Mouse (Mus musculus) embryo, embryonic 11 days (tissue): Measurements from ENCODE around the gene Clint1.

Source experiments
- DNase-seq: peaks from one replicate; pipeline ENCODE4 v3.0.0-alpha.2; 2015

The Clint1 gene

GRCm38 (mm10) chr11:45886596-45886995, 34.7 kb downstream of the Clint1 start:
- DNase-seq = no peak

- no peak for DNase-seq
Measured at GRCm38 (mm10) chr11:45888471-45889030, 36.7 kb downstream of the Clint1 start.

- no peak for DNase-seq
Measured at GRCm38 (mm10) chr11:45889981-45890380, 38.1 kb downstream of the Clint1 start.

DNA sequence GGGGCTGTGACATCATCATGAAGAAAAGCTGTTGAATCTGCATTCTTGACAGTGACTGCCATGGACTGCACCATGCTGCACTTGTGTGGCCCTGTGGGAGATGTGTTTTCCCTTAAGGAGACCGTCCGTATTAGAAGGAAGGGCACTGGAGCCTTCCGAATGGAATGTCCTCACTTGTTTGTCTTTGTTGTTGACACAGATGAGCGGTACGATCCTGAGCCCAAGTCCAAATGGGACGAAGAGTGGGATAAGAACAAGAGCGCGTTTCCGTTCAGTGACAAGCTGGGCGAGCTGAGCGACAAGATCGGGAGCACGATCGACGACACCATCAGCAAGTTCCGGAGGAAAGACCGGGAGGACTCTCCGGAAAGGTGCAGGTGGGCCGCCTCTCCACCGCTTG, 38.6 kb downstream of the Clint1 start:
- no peak for DNase-seq

DNA sequence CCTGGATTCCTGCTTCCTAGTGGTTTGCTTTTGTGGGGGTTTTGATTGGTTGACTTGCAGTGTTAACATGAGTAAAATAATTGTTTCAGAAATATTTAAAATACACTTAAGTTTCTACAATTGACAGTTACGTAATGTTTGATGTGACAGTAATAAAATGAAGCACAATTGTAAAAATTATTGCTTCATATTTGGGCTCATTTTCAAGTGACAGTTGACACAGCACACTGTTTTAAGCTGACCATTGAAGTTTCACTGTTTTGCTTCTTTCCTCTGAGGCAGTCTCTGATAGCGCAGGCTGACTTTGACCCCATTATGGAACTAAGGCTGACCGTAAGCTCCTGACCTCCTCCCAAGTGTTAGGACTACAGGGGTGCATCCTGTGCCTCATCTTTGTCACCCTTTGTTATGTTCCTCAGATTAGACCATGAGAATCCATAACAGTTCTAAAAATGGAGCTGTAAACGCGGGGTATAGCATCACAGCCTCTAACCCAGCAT, 41.1 kb downstream of the Clint1 start:
- DNase-seq = no peak

- DNase-seq = no peak
Measured at GRCm38 (mm10) chr11:45897392-45897791, 45.5 kb downstream of the Clint1 start.

GRCm38 (mm10) chr11:45900233-45901015, 48.6 kb downstream of the Clint1 start:
- DNase-seq = peak; percentile 26

DNA sequence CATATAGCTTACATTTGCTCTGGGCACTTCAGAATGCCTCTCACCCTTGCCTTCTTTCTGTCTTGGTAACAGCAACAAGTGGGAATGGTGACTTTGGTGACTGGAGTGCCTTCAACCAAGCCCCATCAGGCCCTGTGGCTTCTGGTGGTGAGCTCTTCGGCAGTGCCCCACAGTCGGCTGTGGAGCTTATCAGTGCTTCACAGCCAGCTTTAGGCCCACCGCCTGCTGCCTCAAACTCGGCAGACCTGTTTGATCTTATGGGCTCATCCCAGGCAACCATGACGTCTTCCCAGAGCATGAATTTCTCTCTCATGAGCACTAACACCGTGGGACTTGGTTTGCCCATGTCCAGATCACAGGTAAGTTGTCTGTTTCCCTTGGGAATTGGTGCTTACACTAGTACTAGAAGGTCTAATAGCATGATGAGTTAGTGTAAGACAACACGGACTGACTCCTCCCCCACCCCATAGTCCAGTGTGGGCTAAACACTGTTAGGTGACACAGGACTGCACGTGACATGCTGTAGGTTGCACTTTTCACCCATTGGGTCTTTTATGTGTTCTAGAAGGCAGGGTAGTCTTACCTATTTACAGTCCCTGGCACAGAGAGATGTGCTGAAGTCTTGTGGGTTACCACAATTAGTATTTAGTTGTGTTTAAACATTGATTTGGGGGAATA, 54.4 kb downstream of the Clint1 start:
- no peak for DNase-seq

DNA sequence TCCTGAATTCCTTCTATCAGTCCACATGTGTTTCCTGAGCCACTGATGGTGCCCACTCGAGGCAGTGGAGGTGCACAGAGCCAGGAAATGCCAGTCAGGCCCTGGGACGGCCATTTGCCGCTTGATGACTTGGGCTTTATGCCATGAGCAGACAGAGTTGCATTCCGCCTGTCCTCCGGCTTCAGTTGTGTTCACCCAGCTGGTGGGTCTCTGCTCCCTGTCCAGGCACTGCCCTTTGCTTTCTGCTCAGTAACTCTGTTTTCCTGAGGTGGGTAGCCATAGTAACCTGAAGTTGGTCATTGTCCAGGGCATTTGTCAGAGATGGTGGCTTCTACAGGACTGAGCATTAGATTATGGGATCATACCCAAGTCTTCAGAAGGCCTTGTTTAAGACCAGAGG, 55.5 kb downstream of the Clint1 start:
- no peak for DNase-seq

DNA sequence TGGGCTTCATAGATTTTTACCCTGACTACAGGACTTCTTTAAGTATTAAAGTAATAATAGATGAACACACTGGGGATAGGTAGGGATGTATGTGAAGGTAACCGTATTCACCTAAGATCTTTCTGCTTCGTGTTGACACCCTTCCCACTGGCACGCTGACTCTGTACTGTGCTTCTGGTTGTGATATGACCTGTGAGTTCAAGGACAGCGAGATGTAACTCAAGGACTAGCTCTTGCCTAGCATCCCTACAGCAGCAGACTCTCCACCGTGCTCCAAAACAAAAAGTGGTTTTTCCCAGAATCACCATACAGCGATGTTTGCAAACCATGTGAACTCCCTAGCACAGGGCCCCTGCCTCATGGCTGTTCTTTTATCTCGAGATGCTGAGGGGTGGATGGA, 56.2 kb downstream of the Clint1 start:
- DNase-seq = no peak

GRCm38 (mm10) chr11:45908894-45909293, 57.0 kb downstream of the Clint1 start:
- no peak for DNase-seq

DNA sequence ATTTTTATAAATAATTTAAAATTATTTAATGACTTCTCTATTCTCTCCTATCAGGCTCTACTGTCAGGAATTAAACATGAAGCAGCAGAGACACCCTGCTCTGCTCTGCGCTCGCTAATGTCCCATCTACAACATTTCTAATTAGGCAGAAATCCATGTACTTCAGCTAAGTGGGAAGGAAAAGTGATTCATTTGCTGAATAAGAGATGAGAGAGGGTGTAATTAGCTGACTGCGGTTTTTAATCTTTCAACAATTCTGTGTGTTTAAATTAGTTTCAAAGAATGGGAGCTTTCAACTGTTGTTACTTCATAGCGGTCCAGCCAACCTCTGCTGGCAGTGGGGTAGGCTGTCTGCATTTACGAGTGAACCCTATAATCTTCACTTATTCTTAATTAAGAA, 58.9 kb downstream of the Clint1 start:
- no peak for DNase-seq

DNA sequence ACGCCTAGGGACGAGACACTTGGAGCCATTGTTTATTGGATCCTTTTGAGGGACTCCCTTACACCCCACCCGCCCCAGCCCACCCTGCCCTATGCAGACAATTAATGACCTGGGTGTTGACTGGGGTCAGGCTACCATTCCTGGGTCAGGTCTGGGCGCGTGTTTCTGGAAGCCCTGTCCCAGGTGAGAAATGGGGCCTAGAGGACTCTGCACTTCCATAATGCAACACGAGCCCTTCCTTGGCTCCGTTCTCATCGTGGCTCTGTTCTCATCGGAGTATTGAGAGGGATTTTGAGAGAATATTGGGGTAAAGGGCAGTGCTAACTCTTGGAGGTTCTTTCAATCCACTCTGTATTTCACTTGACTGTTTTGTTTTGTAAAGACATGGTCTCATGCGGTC, 64.3 kb downstream of the Clint1 start:
- no peak for DNase-seq

- no peak for DNase-seq
Measured at GRCm38 (mm10) chr11:45918018-45918417, 66.2 kb downstream of the Clint1 start.

DNA sequence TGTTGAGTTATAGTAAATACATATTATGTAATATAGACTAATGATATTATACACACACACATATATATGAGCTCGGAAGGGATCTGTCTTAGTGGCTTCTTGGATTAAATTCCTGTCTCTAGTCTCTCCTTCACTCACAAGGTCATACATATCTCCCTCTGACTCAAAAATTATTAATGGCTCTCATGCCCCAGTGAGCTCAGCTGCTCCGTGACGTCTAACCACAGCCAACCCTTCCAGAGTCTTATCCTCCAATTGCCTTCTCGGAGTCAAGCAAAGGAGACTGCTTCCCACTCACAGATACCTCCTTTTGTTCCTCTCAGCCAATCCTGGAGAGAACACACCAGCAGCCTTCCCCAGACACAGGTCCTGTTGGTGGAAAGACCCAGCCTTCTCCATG, 67.0 kb downstream of the Clint1 start:
- DNase-seq = no peak

DNA sequence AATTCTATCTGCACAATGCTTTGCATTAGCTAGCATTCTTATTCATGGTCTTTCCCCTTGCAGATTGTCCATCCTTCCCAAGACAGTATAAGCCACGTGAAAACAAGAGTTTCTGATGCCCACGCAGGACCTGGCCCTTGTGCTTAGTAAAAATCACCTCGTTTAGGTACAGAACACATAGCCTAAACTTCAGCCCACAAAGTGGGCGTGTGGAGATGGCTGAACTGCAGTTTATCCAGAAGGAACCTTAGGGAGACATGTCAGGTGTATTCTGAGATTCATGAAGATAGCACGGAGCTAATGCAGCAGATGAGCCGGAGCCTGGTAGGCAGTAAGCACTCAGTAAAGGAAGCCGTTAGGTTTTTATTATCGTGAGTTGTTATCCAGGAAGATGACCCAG, 69.2 kb downstream of the Clint1 start:
- no peak for DNase-seq

DNA sequence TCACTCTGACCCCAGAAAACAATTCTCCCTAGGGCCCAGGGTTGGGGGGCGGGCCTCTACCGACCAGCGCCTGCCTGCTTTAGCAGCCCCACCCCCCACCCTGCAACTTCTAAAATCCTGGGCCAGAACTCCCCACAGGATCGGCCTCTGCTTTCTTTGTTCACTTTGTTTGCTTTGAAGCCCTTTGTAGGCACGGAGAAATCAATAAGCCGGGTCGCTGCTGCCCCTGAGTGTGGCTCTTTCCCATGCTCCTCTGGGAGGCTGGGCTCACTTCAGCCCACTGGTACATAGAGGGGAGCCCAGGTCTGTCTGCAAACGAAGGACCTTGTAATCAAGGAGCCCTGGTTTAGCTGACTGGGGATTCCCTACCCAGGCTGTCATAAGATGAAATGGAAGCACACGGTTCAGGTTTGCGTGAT, 69.6 kb downstream of the Clint1 start:
- DNase-seq = peak; percentile 60

- DNase-seq = peak; percentile 42
Measured at GRCm38 (mm10) chr11:45925436-45925835, 73.6 kb downstream of the Clint1 start.

DNA sequence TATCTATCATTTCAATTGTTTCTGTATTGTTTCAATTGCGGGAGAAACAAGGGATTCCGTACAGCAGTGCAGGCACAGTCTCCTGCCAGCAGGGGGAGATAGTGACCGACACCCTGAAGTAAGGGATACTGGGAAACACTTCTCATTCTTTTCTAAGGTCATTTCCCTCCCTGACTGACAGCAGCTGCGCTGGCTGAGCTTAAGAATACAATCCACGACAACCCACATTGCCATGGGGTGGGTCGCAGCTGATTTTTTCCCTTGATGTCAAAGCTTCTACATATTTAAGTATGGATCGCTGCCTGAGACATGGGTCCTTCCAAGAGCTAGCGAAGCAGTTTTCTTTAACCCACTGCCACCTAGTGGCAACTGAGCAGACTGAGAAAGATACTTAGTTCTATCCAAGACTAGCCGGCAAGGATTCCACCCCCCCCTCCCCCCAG, 74.8 kb downstream of the Clint1 start:
- DNase-seq = peak; percentile 87

DNA sequence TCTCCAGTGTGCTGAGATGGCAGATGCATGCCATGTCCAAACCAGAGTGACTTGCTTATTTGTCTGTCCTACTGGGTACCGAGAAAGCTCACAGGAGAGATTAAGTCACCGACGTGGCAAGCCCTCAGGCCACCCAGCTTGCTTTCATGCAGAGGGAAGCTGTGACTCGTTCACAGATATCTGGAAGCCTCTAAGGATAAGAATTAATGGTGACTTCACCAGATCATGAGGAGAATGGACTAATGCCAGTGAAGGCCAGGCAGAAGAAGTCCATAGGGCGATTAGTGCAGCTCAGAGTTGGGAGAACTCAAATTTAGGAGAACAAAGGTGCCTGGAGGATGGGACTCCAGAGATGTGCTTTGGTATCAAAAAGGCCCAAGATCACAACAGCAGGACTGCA, 75.6 kb downstream of the Clint1 start:
- DNase-seq = no peak

DNA sequence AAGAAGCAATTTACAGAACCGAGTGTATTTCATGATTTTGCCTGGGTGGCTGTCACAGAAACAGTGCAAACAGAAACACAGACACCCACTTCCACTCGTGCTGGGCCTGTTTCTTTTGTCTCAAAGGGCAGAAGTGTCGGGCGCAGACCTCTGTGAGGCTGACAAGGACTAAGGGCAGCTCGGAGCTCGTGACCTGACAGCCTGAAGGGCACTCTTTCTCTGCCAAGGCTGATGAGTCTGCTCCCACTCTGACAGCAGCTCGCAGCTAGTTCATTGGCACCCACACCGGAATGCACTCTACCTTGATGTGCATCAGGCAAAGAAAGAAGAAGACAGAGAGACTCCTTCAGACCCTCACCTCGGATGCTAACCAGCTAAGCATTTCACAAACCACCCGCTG, 77.7 kb downstream of the Clint1 start:
- DNase-seq = no peak

DNA sequence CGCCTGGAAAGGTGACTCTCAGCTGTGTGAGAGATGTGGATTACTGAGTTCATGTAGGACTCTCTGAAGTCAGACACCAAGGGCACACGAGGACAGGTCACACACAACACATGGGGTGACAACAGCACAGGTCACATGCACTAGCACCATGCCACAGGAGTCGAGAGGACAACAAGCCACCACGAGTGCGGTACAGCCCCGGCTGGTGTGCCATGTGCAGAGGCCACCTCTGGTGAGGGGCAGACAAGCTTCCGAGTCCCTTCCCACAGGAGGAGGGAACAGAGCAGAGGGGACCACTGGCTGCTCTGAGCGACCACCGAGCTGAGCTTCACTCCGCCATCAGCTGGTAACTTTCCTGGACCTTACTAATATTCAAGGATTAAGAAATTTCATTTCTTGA, 80.9 kb downstream of the Clint1 start:
- DNase-seq = no peak

DNA sequence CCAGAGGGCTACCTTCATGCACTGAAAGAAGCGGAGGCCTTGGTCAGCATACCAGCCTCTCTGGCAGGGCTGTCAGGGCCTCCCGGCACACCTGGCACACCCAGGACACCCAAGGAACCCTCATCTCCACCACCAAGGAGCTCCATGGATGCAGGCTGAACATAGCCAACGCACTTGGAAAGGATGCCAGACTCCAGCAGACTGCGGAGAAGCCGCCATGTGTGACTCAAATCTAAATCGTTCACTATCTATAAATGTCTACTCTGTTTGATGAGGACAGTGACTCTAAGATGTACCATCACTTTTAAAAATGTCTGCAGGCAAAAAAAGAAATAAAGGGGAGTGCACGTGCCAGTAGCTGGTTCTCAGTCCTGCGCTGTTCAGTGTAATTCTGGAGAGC, 85.6 kb downstream of the Clint1 start:
- DNase-seq = no peak

GRCm38 (mm10) chr11:45938917-45939316, 87.1 kb downstream of the Clint1 start:
- no peak for DNase-seq
